ENCODE assay signal across 30 mouse cellular contexts in genomic region chr1:88233421-88234247, GRCm38 (mm10). TPM values are rescaled to one million over a fixed set of nuclear protein-coding genes. Genes with fewer than 3 reads are reported as not detected.
DNase-seq lines count a peak whose midpoint lies in the region; ATAC-seq and TF ChIP-seq lines count a peak whose summit lies in the region.
"Had no signal": no experiment of that assay in that cellular context is flagged by ENCODE, and none has a peak within 500 bp of the region (broad histone marks: within the 10 kb centered on the region; RNA-seq: fewer than 3 reads in every experiment).

No protein-coding gene starts in this region.

- 0 out of 2 replicates have a peak, but pooled peaks have one; percentile 2 for ATAC-seq in hindbrain, embryonic 15.5 days (ENCODE audit: low FRiP score, low read depth)
- no peak for ATAC-seq in hindbrain, postnatal 0 days
- 0 out of 2 replicates have a peak, but pooled peaks have one; percentile 4 for ATAC-seq in midbrain, embryonic 14.5 days (ENCODE audit: low FRiP score, low TSS enrichment)
- no peak for ATAC-seq in midbrain, embryonic 15.5 days (replicated peaks)
- ATAC-seq: CD4-positive, CD25-positive, alpha-beta regulatory T cell, adult 4 months; forebrain, embryonic 14.5 days; intestine, embryonic 15.5 days had no signal

- H3K36me3 ChIP-seq in hindbrain, embryonic 15.5 days: no peaks in the 10 kb centered on the region
- no peaks in the 10 kb centered on the region for H3K36me3 ChIP-seq in hindbrain, postnatal 0 days (ENCODE audit: insufficient read depth, low read length)
- no peaks in the 10 kb centered on the region for H3K36me3 ChIP-seq in midbrain, embryonic 14.5 days (ENCODE audit: control insufficient read depth, insufficient read depth, low read length)
- H3K36me3 ChIP-seq in midbrain, embryonic 15.5 days (replicated peaks): no peaks in the 10 kb centered on the region
- H3K36me3 ChIP-seq: embryonic facial prominence, embryonic 15.5 days; heart, embryonic 12.5 days; intestine, embryonic 15.5 days; liver, embryonic 15.5 days; lung, embryonic 15.5 days had no signal

- DNase-seq in gastrocnemius, adult 2 months: peak; percentile 47
- no peak for DNase-seq in gastrocnemius, postnatal 4 days (ENCODE audit: low spot score in 2 of 2)
- DNase-seq in hindbrain, postnatal 0 days (ENCODE audit: low spot score): no peak
- no peak for DNase-seq in midbrain, embryonic 14.5 days
- DNase-seq in urinary bladder, postnatal 10 days (ENCODE audit: low spot score): peak; percentile 65
- no peak for DNase-seq in urinary bladder, postnatal 14 days (ENCODE audit: low spot score)
- DNase-seq: adrenal gland, postnatal 25 days; cerebellum, adult 9-11 months; lung, postnatal 36 days; right cerebral cortex, postnatal 25 days had no signal

- H3K4me2 ChIP-seq in hindbrain, embryonic 15.5 days: no peak overlapping the region
- H3K4me2 ChIP-seq in hindbrain, postnatal 0 days (ENCODE audit: low read depth, low read length): no peak overlapping the region
- H3K4me2 ChIP-seq in midbrain, embryonic 14.5 days (ENCODE audit: low read length): no peak overlapping the region
- no peak overlapping the region for H3K4me2 ChIP-seq in midbrain, embryonic 15.5 days
- H3K4me2 ChIP-seq: embryonic facial prominence, embryonic 15.5 days; heart, embryonic 12.5 days; hindbrain, embryonic 14.5 days; intestine, embryonic 15.5 days; liver, embryonic 15.5 days; lung, embryonic 15.5 days had no signal

- H3K4me1 ChIP-seq in hindbrain, embryonic 15.5 days (replicated peaks): no peaks in the 10 kb centered on the region
- H3K4me1 ChIP-seq in hindbrain, postnatal 0 days (ENCODE audit: insufficient read depth, low read length): no peaks in the 10 kb centered on the region
- H3K4me1 ChIP-seq in midbrain, embryonic 14.5 days (ENCODE audit: control insufficient read depth, insufficient read depth, low read length): no peaks in the 10 kb centered on the region
- no peaks in the 10 kb centered on the region for H3K4me1 ChIP-seq in midbrain, embryonic 15.5 days
- H3K4me1 ChIP-seq: embryonic facial prominence, embryonic 15.5 days; heart, embryonic 12.5 days; intestine, embryonic 15.5 days; liver, embryonic 15.5 days; lung, embryonic 15.5 days; megakaryocyte, embryonic 14.5 days had no signal

- H3K9me3 ChIP-seq in hindbrain, embryonic 15.5 days: peaks cover 95% of the 10 kb centered on the region
- H3K9me3 ChIP-seq in hindbrain, postnatal 0 days (ENCODE audit: low read length): peaks cover 97% of the 10 kb centered on the region
- peaks cover 98% of the 10 kb centered on the region for H3K9me3 ChIP-seq in midbrain, embryonic 14.5 days (ENCODE audit: control insufficient read depth, low read length)
- peaks cover 93% of the 10 kb centered on the region for H3K9me3 ChIP-seq in midbrain, embryonic 15.5 days

- no peak overlapping the region for H3K9ac ChIP-seq in hindbrain, embryonic 15.5 days
- no peak overlapping the region for H3K9ac ChIP-seq in hindbrain, postnatal 0 days (replicated peaks; ENCODE audit: low read length)
- no peak overlapping the region for H3K9ac ChIP-seq in midbrain, embryonic 14.5 days (replicated peaks; ENCODE audit: low read length)
- no peak overlapping the region for H3K9ac ChIP-seq in midbrain, embryonic 15.5 days
- H3K9ac ChIP-seq: embryonic facial prominence, embryonic 15.5 days; heart, embryonic 12.5 days; hindbrain, embryonic 14.5 days; intestine, embryonic 15.5 days; liver, embryonic 15.5 days; lung, embryonic 15.5 days had no signal

- TF ChIP-seq CTCF in gastrocnemius, adult 2 months (IDR thresholded peaks at IDR 0.05): no peak
- no peak for TF ChIP-seq CTCF in hindbrain, postnatal 0 days (IDR thresholded peaks at IDR 0.05; ENCODE audit: low read depth)

- 68% methylated on average over 14 of the region's 14 CpGs for WGBS in hindbrain, embryonic 15.5 days
- WGBS in hindbrain, postnatal 0 days: 72% methylated on average over 14 of the region's 14 CpGs
- 67% methylated on average over 14 of the region's 14 CpGs for WGBS in midbrain, embryonic 14.5 days
- 68% methylated on average over 14 of the region's 14 CpGs for WGBS in midbrain, embryonic 15.5 days

- H3K27me3 ChIP-seq in hindbrain, embryonic 15.5 days: no peaks in the 10 kb centered on the region
- H3K27me3 ChIP-seq in hindbrain, postnatal 0 days (ENCODE audit: insufficient read depth, low read length): no peaks in the 10 kb centered on the region
- no peaks in the 10 kb centered on the region for H3K27me3 ChIP-seq in midbrain, embryonic 14.5 days (ENCODE audit: control insufficient read depth, insufficient read depth, low read length)
- H3K27me3 ChIP-seq in midbrain, embryonic 15.5 days (replicated peaks): no peaks in the 10 kb centered on the region
- H3K27me3 ChIP-seq: embryonic facial prominence, embryonic 15.5 days; heart, embryonic 12.5 days; intestine, embryonic 15.5 days; liver, embryonic 15.5 days; lung, embryonic 15.5 days had no signal

- no peak overlapping the region for H3K27ac ChIP-seq in gastrocnemius, adult 2 months
- no peak overlapping the region for H3K27ac ChIP-seq in hindbrain, embryonic 15.5 days (replicated peaks)
- no peak overlapping the region for H3K27ac ChIP-seq in hindbrain, postnatal 0 days
- H3K27ac ChIP-seq in midbrain, embryonic 14.5 days (replicated peaks; ENCODE audit: low read depth, low read length): no peak overlapping the region
- no peak overlapping the region for H3K27ac ChIP-seq in midbrain, embryonic 15.5 days
- H3K27ac ChIP-seq: embryonic facial prominence, embryonic 15.5 days; hindbrain, embryonic 14.5 days; intestine, embryonic 15.5 days; kidney, postnatal 0 days; left cerebral cortex, adult 2 months; liver, embryonic 15.5 days; lung, embryonic 15.5 days had no signal

- intact Hi-C loops in gastrocnemius, adult 2 months (cut with DNase I): no loop called here

- H3K4me3 ChIP-seq in gastrocnemius, adult 2 months: no peak overlapping the region
- no peak overlapping the region for H3K4me3 ChIP-seq in hindbrain, embryonic 15.5 days
- no peak overlapping the region for H3K4me3 ChIP-seq in hindbrain, postnatal 0 days (ENCODE audit: low read length)
- H3K4me3 ChIP-seq in midbrain, embryonic 14.5 days (replicated peaks; ENCODE audit: low read depth, low read length): no peak overlapping the region
- no peak overlapping the region for H3K4me3 ChIP-seq in midbrain, embryonic 15.5 days
- H3K4me3 ChIP-seq: embryonic facial prominence, embryonic 15.5 days; heart, embryonic 12.5 days; intestine, embryonic 15.5 days; left cerebral cortex, adult 2 months; liver, embryonic 15.5 days; lung, embryonic 15.5 days; megakaryocyte, embryonic 14.5 days had no signal

RNA-seq across cellular contexts. Expression of gene Mroh2a, which starts 6.8 kb away (rescaled TPM):
- total RNA-seq in gastrocnemius, adult 2 months (2021): not detected
- under 1 TPM in 1 of 2 experiments, not detected in 1; 0.13 TPM for total RNA-seq in gastrocnemius, postnatal 4 days (2021)
- polyA plus RNA-seq in hindbrain, embryonic 15.5 days (2015; fragmentation: Nextera tagmentation; extraction: Ambion mirVana): 0.57 and 0.76 TPM in 2 replicates
- total RNA-seq in hindbrain, postnatal 0 days (2014; rRNA removed): 0.16 TPM in 1 of 2 replicates, not detected in the other
- polyA plus RNA-seq in hindbrain, postnatal 0 days (2015; fragmentation: Nextera tagmentation; extraction: Ambion mirVana): 0.23 and 0.55 TPM in 2 replicates
- polyA plus RNA-seq in midbrain, embryonic 14.5 days (2014; fragmentation: Nextera tagmentation; extraction: Ambion mirVana): 0.66 and 1.8 TPM in 2 replicates
- 0.50 and 0.86 TPM in 2 replicates for polyA plus RNA-seq in midbrain, embryonic 15.5 days (2015; fragmentation: Nextera tagmentation; extraction: Ambion mirVana)
- total RNA-seq: midbrain, postnatal 0 days had no signal

RNA-seq across cellular contexts. Expression of gene Ugt1a1, which starts 21.9 kb away (rescaled TPM):
- not detected for total RNA-seq in gastrocnemius, adult 2 months (2021)
- total RNA-seq in gastrocnemius, postnatal 4 days (2021): 1 to 10 TPM in 1 of 2 experiments, under 1 TPM in 1; 0.12 to 1.3 TPM
- not detected in 2 replicates for polyA plus RNA-seq in hindbrain, embryonic 15.5 days (2015; fragmentation: Nextera tagmentation; extraction: Ambion mirVana)
- 0.42 TPM in 1 of 2 replicates, not detected in the other for total RNA-seq in hindbrain, postnatal 0 days (2014; rRNA removed)
- polyA plus RNA-seq in hindbrain, postnatal 0 days (2015; fragmentation: Nextera tagmentation; extraction: Ambion mirVana): 0.09 TPM in 1 of 2 replicates, not detected in the other
- not detected in 2 replicates for polyA plus RNA-seq in midbrain, embryonic 14.5 days (2014; fragmentation: Nextera tagmentation; extraction: Ambion mirVana)
- polyA plus RNA-seq in midbrain, embryonic 15.5 days (2015; fragmentation: Nextera tagmentation; extraction: Ambion mirVana): not detected in 2 replicates
- total RNA-seq: common myeloid progenitor, adult 5-6 weeks; heart, postnatal 25 days; layer of hippocampus, postnatal 10 days; midbrain, postnatal 0 days had no signal
- polyA plus RNA-seq: CD4-positive, CD25-positive, alpha-beta regulatory T cell, adult 4 months; forebrain, embryonic 14.5 days; hindbrain, embryonic 14.5 days; midbrain, postnatal 0 days had no signal

RNA-seq across cellular contexts. Expression of gene Dnajb3, which starts 28.1 kb away (rescaled TPM):
- not detected for total RNA-seq in gastrocnemius, adult 2 months (2021)
- total RNA-seq in gastrocnemius, postnatal 4 days (2021): 1 to 10 TPM; 3.8 to 4.9 TPM
- 13.2 and 13.5 TPM in 2 replicates for polyA plus RNA-seq in hindbrain, embryonic 15.5 days (2015; fragmentation: Nextera tagmentation; extraction: Ambion mirVana)
- 4.7 and 7.5 TPM in 2 replicates for total RNA-seq in hindbrain, postnatal 0 days (2014; rRNA removed)
- 8.6 and 11.7 TPM in 2 replicates for polyA plus RNA-seq in hindbrain, postnatal 0 days (2015; fragmentation: Nextera tagmentation; extraction: Ambion mirVana)
- polyA plus RNA-seq in midbrain, embryonic 14.5 days (2014; fragmentation: Nextera tagmentation; extraction: Ambion mirVana): 12.9 and 14.2 TPM in 2 replicates
- polyA plus RNA-seq in midbrain, embryonic 15.5 days (2015; fragmentation: Nextera tagmentation; extraction: Ambion mirVana): 13.2 and 13.5 TPM in 2 replicates
- total RNA-seq: granulocyte monocyte progenitor cell, adult 5-6 weeks; neutrophil, adult 5-6 weeks had no signal

RNA-seq across cellular contexts. Expression of gene Ugt1a2, which starts 33.2 kb away (rescaled TPM):
- not detected for total RNA-seq in gastrocnemius, adult 2 months (2021)
- not detected for total RNA-seq in gastrocnemius, postnatal 4 days (2021)
- polyA plus RNA-seq in hindbrain, embryonic 15.5 days (2015; fragmentation: Nextera tagmentation; extraction: Ambion mirVana): not detected in 2 replicates
- total RNA-seq in hindbrain, postnatal 0 days (2014; rRNA removed): not detected in 2 replicates
- polyA plus RNA-seq in hindbrain, postnatal 0 days (2015; fragmentation: Nextera tagmentation; extraction: Ambion mirVana): not detected in 2 replicates
- not detected in 2 replicates for polyA plus RNA-seq in midbrain, embryonic 14.5 days (2014; fragmentation: Nextera tagmentation; extraction: Ambion mirVana)
- polyA plus RNA-seq in midbrain, embryonic 15.5 days (2015; fragmentation: Nextera tagmentation; extraction: Ambion mirVana): 0.15 TPM in 1 of 2 replicates, not detected in the other
- total RNA-seq: common myeloid progenitor, adult 5-6 weeks; heart, postnatal 25 days; layer of hippocampus, postnatal 10 days; left cerebral cortex, adult 2 months; left cerebral cortex, postnatal 36 days; midbrain, postnatal 0 days had no signal
- polyA plus RNA-seq: CD4-positive, CD25-positive, alpha-beta regulatory T cell, adult 4 months; embryonic facial prominence, embryonic 15.5 days; forebrain, embryonic 14.5 days; heart, embryonic 12.5 days; hindbrain, embryonic 14.5 days; midbrain, postnatal 0 days had no signal

RNA-seq across cellular contexts. Expression of gene Hjurp, which starts 43.8 kb away (rescaled TPM):
- 1 to 10 TPM; 6.1 to 6.6 TPM for total RNA-seq in gastrocnemius, adult 2 months (2021)
- total RNA-seq in gastrocnemius, postnatal 4 days (2021): 10 to 100 TPM; 80.5 to 88.1 TPM
- polyA plus RNA-seq in hindbrain, embryonic 15.5 days (2015; fragmentation: Nextera tagmentation; extraction: Ambion mirVana): 77.9 and 81.6 TPM in 2 replicates
- total RNA-seq in hindbrain, postnatal 0 days (2014; rRNA removed): 82.8 and 86.3 TPM in 2 replicates
- 47.2 and 47.7 TPM in 2 replicates for polyA plus RNA-seq in hindbrain, postnatal 0 days (2015; fragmentation: Nextera tagmentation; extraction: Ambion mirVana)
- 52.9 and 80.2 TPM in 2 replicates for polyA plus RNA-seq in midbrain, embryonic 14.5 days (2014; fragmentation: Nextera tagmentation; extraction: Ambion mirVana)
- 85.4 and 86.4 TPM in 2 replicates for polyA plus RNA-seq in midbrain, embryonic 15.5 days (2015; fragmentation: Nextera tagmentation; extraction: Ambion mirVana)

Comparison
In these comparisons a context has a peak if more than half of its experiments do, and no peak if none do; other contexts are left out.
1. DNase-seq: peak in gastrocnemius, adult 2 months (single experiment) and urinary bladder, postnatal 10 days (single experiment); none in gastrocnemius, postnatal 4 days (0 of 2), hindbrain, postnatal 0 days (single experiment), midbrain, embryonic 14.5 days (single experiment) and urinary bladder, postnatal 14 days (single experiment).
2. ATAC-seq: peak in hindbrain, embryonic 15.5 days (single experiment) and midbrain, embryonic 14.5 days (single experiment); none in hindbrain, postnatal 0 days (single experiment) and midbrain, embryonic 15.5 days (single experiment).